8 mouse cellular contexts compared by ENCODE assay signal in the genomic region with DNA sequence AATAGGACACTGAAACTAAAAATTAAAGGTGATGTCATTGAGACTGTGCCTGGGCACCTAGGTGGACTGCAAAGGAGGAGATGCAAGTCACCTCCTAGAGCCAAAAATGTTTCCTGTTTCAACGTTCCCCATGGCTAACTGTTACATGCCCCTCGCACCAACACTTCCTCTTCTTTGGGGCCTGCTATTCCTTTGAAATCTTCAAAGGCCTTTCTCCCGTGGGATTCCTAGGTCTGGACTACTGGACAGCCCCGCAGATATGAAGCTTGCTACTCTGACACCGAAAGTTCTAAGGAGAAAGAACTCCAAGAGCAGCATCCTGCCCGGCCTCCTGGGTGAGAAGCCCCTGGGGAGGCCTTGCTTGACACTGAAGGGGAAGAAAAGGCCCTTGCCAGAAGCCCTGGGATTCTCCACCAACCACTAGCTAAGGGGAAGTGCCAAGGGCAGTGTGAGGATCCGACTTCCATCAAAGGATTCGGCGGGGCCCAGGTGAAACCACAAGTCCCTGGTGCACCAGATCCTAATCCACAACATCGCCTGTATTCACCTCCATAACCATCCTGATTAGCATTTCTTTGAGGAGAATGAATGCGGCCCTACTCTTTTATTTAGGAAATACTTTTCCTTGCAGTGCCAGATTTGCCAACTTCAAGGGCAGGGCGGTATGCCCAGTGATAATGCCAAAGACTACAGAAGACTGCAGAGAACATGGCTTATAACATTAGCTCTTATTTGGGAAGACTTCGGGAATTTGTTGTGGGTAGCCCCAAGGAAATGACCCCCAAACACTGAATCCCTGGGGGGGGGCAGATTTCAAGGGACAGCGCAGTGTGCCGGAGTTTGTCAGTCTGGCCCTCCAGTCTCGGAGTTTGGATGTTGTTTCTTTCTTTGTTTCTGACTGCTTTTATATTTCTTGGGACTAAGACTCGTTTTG. TPM values are rescaled to one million over a fixed set of nuclear protein-coding genes. Genes with fewer than 3 reads are reported as not detected.
A peak's percentile ranks its signal among the peaks of the same experiment; 100 is the strongest.
DNase-seq lines count a peak whose midpoint lies in the region; ATAC-seq lines count a peak whose summit lies in the region.

No protein-coding gene starts in this region.

- ATAC-seq in forebrain, embryonic 11.5 days (replicated peaks; ENCODE audit: low FRiP score), result 0 out of 2 replicates have a peak, but pooled peaks have one; percentile 4
- ATAC-seq in intestine, embryonic 14.5 days (replicated peaks; ENCODE audit: low FRiP score, low TSS enrichment, low read depth), result no peak
- ATAC-seq in midbrain, embryonic 12.5 days (ENCODE audit: low FRiP score, low read depth), result peak; percentile 1; the same call in 1 of the 2 replicates
- ATAC-seq in CD4-positive, CD25-positive, alpha-beta regulatory T cell, adult 4 months, result no peak

- peak overlapping the region; percentile 83 for H3K4me2 ChIP-seq in forebrain, embryonic 11.5 days (ENCODE audit: low read depth, low read length, severe bottlenecking)
- peak overlapping the region; percentile 71 for H3K4me2 ChIP-seq in intestine, embryonic 14.5 days (ENCODE audit: low read length)
- H3K4me2 ChIP-seq in midbrain, embryonic 12.5 days (replicated peaks), result peak overlapping the region; percentile 86

- no peaks in the 10 kb centered on the region for H3K27me3 ChIP-seq in forebrain, embryonic 11.5 days (ENCODE audit: control insufficient read depth, insufficient read depth, low read length)
- H3K27me3 ChIP-seq in intestine, embryonic 14.5 days (replicated peaks; ENCODE audit: control insufficient read depth, insufficient read depth, low read length), result no peaks in the 10 kb centered on the region
- peaks cover 16% of the 10 kb centered on the region for H3K27me3 ChIP-seq in midbrain, embryonic 12.5 days

- no peaks in the 10 kb centered on the region for H3K9me3 ChIP-seq in forebrain, embryonic 11.5 days (ENCODE audit: control insufficient read depth, low read length)
- H3K9me3 ChIP-seq in intestine, embryonic 14.5 days (ENCODE audit: control insufficient read depth, low read length), result no peaks in the 10 kb centered on the region
- H3K9me3 ChIP-seq in midbrain, embryonic 12.5 days, result no peaks in the 10 kb centered on the region

- H3K27ac ChIP-seq in forebrain, embryonic 11.5 days (ENCODE audit: low read depth, low read length), result no peak overlapping the region
- H3K27ac ChIP-seq in intestine, embryonic 14.5 days (ENCODE audit: low read depth), result no peak overlapping the region
- no peak overlapping the region for H3K27ac ChIP-seq in midbrain, embryonic 12.5 days (replicated peaks)

- peaks cover 9% of the 10 kb centered on the region for H3K4me1 ChIP-seq in forebrain, embryonic 11.5 days (replicated peaks; ENCODE audit: control insufficient read depth, insufficient read depth, low read length)
- peaks cover 6% of the 10 kb centered on the region for H3K4me1 ChIP-seq in intestine, embryonic 14.5 days (replicated peaks; ENCODE audit: control insufficient read depth, insufficient read depth, low read length)
- H3K4me1 ChIP-seq in midbrain, embryonic 12.5 days, result peaks cover 30% of the 10 kb centered on the region

- H3K9ac ChIP-seq in forebrain, embryonic 11.5 days (ENCODE audit: low read length), result peak overlapping the region; percentile 89
- peak overlapping the region; percentile 63; the same call in 1 of the 2 replicates for H3K9ac ChIP-seq in intestine, embryonic 14.5 days (ENCODE audit: low read length)
- peak overlapping the region; percentile 89 for H3K9ac ChIP-seq in midbrain, embryonic 12.5 days (replicated peaks)

- no peaks in the 10 kb centered on the region for H3K36me3 ChIP-seq in forebrain, embryonic 11.5 days (ENCODE audit: control insufficient read depth, insufficient read depth, low read length)
- H3K36me3 ChIP-seq in intestine, embryonic 14.5 days (ENCODE audit: control insufficient read depth, insufficient read depth, low read length), result no peaks in the 10 kb centered on the region
- no peaks in the 10 kb centered on the region for H3K36me3 ChIP-seq in midbrain, embryonic 12.5 days

- peak overlapping the region; percentile 75 for H3K4me3 ChIP-seq in forebrain, embryonic 11.5 days (ENCODE audit: low read depth, low read length)
- H3K4me3 ChIP-seq in intestine, embryonic 14.5 days (ENCODE audit: low read depth, low read length), result peak overlapping the region; percentile 62
- H3K4me3 ChIP-seq in midbrain, embryonic 12.5 days, result peak overlapping the region; percentile 81

- 27% methylated on average over 17 of the region's 17 CpGs for WGBS in forebrain, embryonic 11.5 days
- WGBS in intestine, embryonic 14.5 days, result 40% methylated on average over 17 of the region's 17 CpGs
- WGBS in midbrain, embryonic 12.5 days, result 24% methylated on average over 17 of the region's 17 CpGs

- peak; percentile 48 for DNase-seq in adrenal gland, postnatal 10 days
- no peak for DNase-seq in adrenal gland, postnatal 4 days (ENCODE audit: low spot score in 2 of 2)
- DNase-seq in 3134 (ENCODE audit: extremely low read depth, insufficient read length, low spot score), result peak; percentile 43
- DNase-seq in forebrain, embryonic 11.5 days (ENCODE audit: low spot score), result peak; percentile 53
- DNase-seq in intestine, embryonic 14.5 days (ENCODE audit: low spot score), result no peak
- no peak for DNase-seq in thymus, postnatal 10 days (ENCODE audit: low spot score in 2 of 2)

RNA-seq across cellular contexts. Expression of a gene that starts 1.3 kb away (rescaled TPM):
- 10 to 100 TPM; 32.1 to 32.5 TPM for total RNA-seq in adrenal gland, postnatal 10 days (2021)
- 10 to 100 TPM; 43.3 to 46.2 TPM for total RNA-seq in adrenal gland, postnatal 4 days (2021)
- polyA plus RNA-seq in forebrain, embryonic 11.5 days (2014; fragmentation: Nextera tagmentation; extraction: Ambion mirVana), result 72.9 and 73.4 TPM in 2 replicates
- polyA plus RNA-seq in intestine, embryonic 14.5 days (2014; fragmentation: Nextera tagmentation; extraction: Ambion mirVana), result 40.9 and 42.8 TPM in 2 replicates
- polyA plus RNA-seq in midbrain, embryonic 12.5 days (2016; fragmentation: Nextera tagmentation; extraction: Ambion mirVana), result 64.8 and 72.0 TPM in 2 replicates
- polyA plus RNA-seq in CD4-positive, CD25-positive, alpha-beta regulatory T cell, adult 4 months (2017; shearing (Covaris generic)), result 1 to 10 TPM; 3.3 to 4.2 TPM

RNA-seq across cellular contexts. Expression of a gene that starts 11.1 kb away (rescaled TPM):
- 10 to 100 TPM; 59.5 to 69.7 TPM for total RNA-seq in adrenal gland, postnatal 10 days (2021)
- 10 to 100 TPM; 77.6 to 84.9 TPM for total RNA-seq in adrenal gland, postnatal 4 days (2021)
- polyA plus RNA-seq in forebrain, embryonic 11.5 days (2014; fragmentation: Nextera tagmentation; extraction: Ambion mirVana), result 63.7 and 64.5 TPM in 2 replicates
- 45.3 and 48.0 TPM in 2 replicates for polyA plus RNA-seq in intestine, embryonic 14.5 days (2014; fragmentation: Nextera tagmentation; extraction: Ambion mirVana)
- 54.9 and 63.7 TPM in 2 replicates for polyA plus RNA-seq in midbrain, embryonic 12.5 days (2016; fragmentation: Nextera tagmentation; extraction: Ambion mirVana)
- 10 to 100 TPM; 25.1 to 30.4 TPM for polyA plus RNA-seq in CD4-positive, CD25-positive, alpha-beta regulatory T cell, adult 4 months (2017; shearing (Covaris generic))

Comparison
In these comparisons a context has a peak if more than half of its experiments do, and no peak if none do; other contexts are left out.
1. DNase-seq: peak in adrenal gland, postnatal 10 days (single experiment), 3134 (single experiment) and forebrain, embryonic 11.5 days (single experiment); none in adrenal gland, postnatal 4 days (0 of 2), intestine, embryonic 14.5 days (single experiment) and thymus, postnatal 10 days (0 of 2).
2. ATAC-seq: peak in forebrain, embryonic 11.5 days (single experiment) and midbrain, embryonic 12.5 days (single experiment); none in intestine, embryonic 14.5 days (single experiment) and CD4-positive, CD25-positive, alpha-beta regulatory T cell, adult 4 months (single experiment).
3. Peak in every context shown above with its lines, with median percentiles within 50 percentile points of each other: H3K4me2 ChIP-seq, H3K4me3 ChIP-seq and H3K9ac ChIP-seq.